Mouse (Mus musculus) right cerebral cortex, postnatal 4 days (tissue): Measurements from ENCODE around the gene Iffo2.
A peak's percentile ranks its signal among the peaks of the same experiment; 100 is the strongest.

Source experiments
- DNase-seq: peaks from one replicate; pipeline ENCODE4 v3.0.0-alpha.2; 2022

The Iffo2 gene

GRCm38 (mm10) chr4:139646916-139647315 is 116.6 kb downstream of the Iffo2 start:
- DNase-seq: no peak

GRCm38 (mm10) chr4:139650086-139650743 is 119.9 kb downstream of the Iffo2 start:
- DNase-seq: no peak

GRCm38 (mm10) chr4:139650907-139651306 is 120.6 kb downstream of the Iffo2 start:
- no peak for DNase-seq

DNA sequence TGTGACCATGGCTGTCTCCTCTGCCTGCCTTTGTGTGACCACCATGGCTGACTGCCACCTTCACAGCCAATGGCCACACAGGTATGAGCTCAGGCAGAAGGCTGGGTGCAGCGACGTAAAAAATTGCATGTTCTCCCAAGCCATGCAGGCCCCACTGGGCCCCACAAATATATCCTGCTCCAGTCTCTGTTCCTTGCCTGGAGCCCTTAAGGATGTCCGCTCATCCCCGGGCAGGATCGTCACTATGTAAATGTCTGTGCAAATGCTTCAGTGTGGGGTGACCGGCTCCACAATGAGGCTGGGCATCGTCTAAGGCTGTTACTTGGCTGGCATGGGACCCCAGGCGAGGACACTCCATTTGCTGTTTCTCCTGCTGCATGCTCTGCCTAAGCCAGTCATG is 122.9 kb downstream of the Iffo2 start, which contains the start of gene Tas1r2:
TSS of gene Tas1r2 (plus strand) at position 301 of the 400 bp plus-strand sequence.
- no peak for DNase-seq

- DNase-seq: no peak
These were observed 131.5 kb downstream of the Iffo2 start for GRCm38 (mm10) chr4:139661897-139662296.

DNA sequence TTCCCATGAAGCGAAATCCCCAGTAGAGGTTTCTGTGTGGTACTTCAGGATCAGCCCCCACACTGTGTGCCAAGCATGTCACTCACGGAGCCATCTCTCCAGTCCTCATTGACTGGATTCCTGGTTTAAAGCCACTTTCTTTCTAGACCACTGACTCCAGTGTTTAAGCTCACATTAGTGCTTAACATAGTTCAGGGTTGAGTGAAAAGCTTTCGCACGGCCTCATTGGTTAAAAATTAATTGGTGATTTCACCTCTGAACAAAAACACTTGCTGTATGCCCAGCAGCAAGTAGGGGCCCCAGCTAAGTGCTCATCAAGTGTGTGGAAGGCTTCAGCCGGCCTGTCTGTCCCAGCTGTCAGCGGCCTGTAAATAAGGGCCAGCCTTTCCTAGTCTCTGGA is 137.3 kb downstream of the Iffo2 start:
- no peak for DNase-seq

DNA sequence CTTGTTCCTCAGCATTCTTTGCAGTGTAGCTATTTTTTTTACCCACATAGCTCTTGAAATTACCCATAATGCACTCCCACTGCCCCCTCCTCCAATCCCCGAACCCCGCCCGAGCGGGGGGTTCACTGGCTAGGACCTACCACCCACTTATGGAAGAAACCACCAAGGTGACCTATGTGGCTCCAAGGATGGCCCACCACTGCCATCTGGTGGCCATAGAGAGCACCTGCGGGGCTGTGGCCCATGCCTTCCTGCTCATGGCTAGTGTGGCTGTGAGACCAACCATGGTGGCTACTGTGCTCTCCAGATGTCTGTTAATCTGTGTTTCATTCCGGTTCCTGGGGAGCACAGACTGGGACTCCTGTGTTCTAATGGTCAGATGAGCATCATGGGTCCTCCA is 139.5 kb downstream of the Iffo2 start:
- DNase-seq: peak; percentile 41
